Mouse (Mus musculus) CH12.LX (cell line): ENCODE measurements around the gene Kcnj10. TPM values are rescaled to one million over a fixed set of nuclear protein-coding genes. Genes with fewer than 3 reads are reported as not detected.

Experiments used
- DNase-seq: peaks from one replicate; pipeline ENCODE4 v3.0.0-alpha.2; 2013; ENCODE audit errors: extremely low read depth
- H3K27ac ChIP-seq: 2 replicates; pipeline ENCODE4 v1.5.1; 2012; ENCODE audit warnings: low read depth, mild to moderate bottlenecking, control low read depth, moderate library complexity; ENCODE audit not compliant: insufficient read depth
- H3K27me3 ChIP-seq: replicated peaks from 2 replicates; pipeline ENCODE3; 2012; ENCODE audit warnings: inconsistent platforms
- H3K36me3 ChIP-seq, 2 experiments: replicated peaks in 1 of 2; 2 replicates each; pipeline versions ENCODE3 to v1.6.1; 2012; ENCODE audit warnings: inconsistent platforms in 1 of 2, low read length in 1 of 2, mild to moderate bottlenecking in 1 of 2, mixed read lengths in 1 of 2, moderate library complexity in 1 of 2; ENCODE audit not compliant: control insufficient read depth in 1 of 2, insufficient read depth in 1 of 2
- H3K4me1 ChIP-seq, 2 experiments: 2 replicates each; pipeline ENCODE4 v1.6.1; 2012; ENCODE audit warnings: inconsistent platforms in 1 of 2, moderate library complexity in 1 of 2; ENCODE audit not compliant: insufficient read depth in 2 of 2, control insufficient read depth in 1 of 2
- H3K4me2 ChIP-seq: 2 replicates; pipeline ENCODE4 v1.6.1; 2012; ENCODE audit warnings: low read depth, mild to moderate bottlenecking, control low read depth; ENCODE audit not compliant: poor library complexity, insufficient read depth, severe bottlenecking
- H3K4me3 ChIP-seq, 3 experiments: fragments of 150-350 bp in 1 of 3; sonication (generic) in 1 of 3; replicated peaks in 1 of 3; 2 replicates each; pipeline versions ENCODE3 to v1.5.1; 2011 to 2012; ENCODE audit warnings: low read depth in 2 of 3, low read length in 2 of 3, mild to moderate bottlenecking in 2 of 3, moderate library complexity in 2 of 3, control low read depth in 1 of 3, improper control_type of control experiment in 1 of 3, inconsistent platforms in 1 of 3, mixed read lengths in 1 of 3; ENCODE audit not compliant: poor library complexity in 1 of 3
- H3K79me2 ChIP-seq: replicated peaks from 2 replicates; pipeline ENCODE4 v1.6.1; 2012; ENCODE audit warnings: mild to moderate bottlenecking, moderate library complexity; ENCODE audit not compliant: control insufficient read depth, poor library complexity, insufficient read depth, severe bottlenecking; ENCODE audit errors: extremely low read depth
- H3K9ac ChIP-seq: 2 replicates; pipeline ENCODE4 v1.6.1; 2012; ENCODE audit warnings: low read depth, mild to moderate bottlenecking, control low read depth, moderate library complexity; ENCODE audit not compliant: insufficient read depth
- H3K9me3 ChIP-seq: replicated peaks from 2 replicates; pipeline ENCODE3; 2012; ENCODE audit warnings: low read length, inconsistent platforms, mixed read lengths
- CHD2 ChIP-seq: IDR thresholded peaks from 2 replicates; pipeline ENCODE4 v1.6.1; 2011; ENCODE audit warnings: low read length, improper control_type of control experiment
- CTCF ChIP-seq, 2 experiments: IDR thresholded peaks in 1 of 2; conservative IDR thresholded peaks in 1 of 2; 2 replicates each; pipeline ENCODE4 v1.5.1; 2011 to 2012; ENCODE audit warnings: low read depth in 2 of 2, low read length in 2 of 2, improper control_type of control experiment in 1 of 2, inconsistent platforms in 1 of 2, mild to moderate bottlenecking in 1 of 2, moderate library complexity in 1 of 2
- E2F4 ChIP-seq: IDR thresholded peaks from 2 replicates; pipeline ENCODE4 v1.6.1; 2011; ENCODE audit warnings: low read depth, low read length, improper control_type of control experiment; ENCODE audit not compliant: insufficient replicate concordance
- ETS1 ChIP-seq: conservative IDR thresholded peaks from 2 replicates; pipeline ENCODE4 v1.6.1; 2012; ENCODE audit warnings: low read depth, mild to moderate bottlenecking, inconsistent platforms, low read length, improper control_type of control experiment, moderate library complexity
- GABPA ChIP-seq: IDR thresholded peaks from 2 replicates; pipeline ENCODE4 v1.6.1; 2012; ENCODE audit warnings: low read depth, low read length, improper control_type of control experiment, inconsistent platforms; ENCODE audit not compliant: insufficient replicate concordance
- IRF4 ChIP-seq: IDR thresholded peaks from 2 replicates; pipeline ENCODE4 v1.6.1; 2014; ENCODE audit warnings: low read depth, mild to moderate bottlenecking, inconsistent platforms, low read length, improper control_type of control experiment
- JUN ChIP-seq: IDR thresholded peaks from 2 replicates; pipeline ENCODE4 v1.6.1; 2011; ENCODE audit warnings: low read depth, mild to moderate bottlenecking, low read length, improper control_type of control experiment, moderate library complexity; ENCODE audit not compliant: insufficient read depth
- JUND ChIP-seq: conservative IDR thresholded peaks from 2 replicates; pipeline ENCODE4 v1.6.1; 2011; ENCODE audit warnings: low read depth, low read length, improper control_type of control experiment
- MAFK ChIP-seq: IDR thresholded peaks from 2 replicates; pipeline ENCODE4 v1.6.1; 2011; ENCODE audit warnings: low read length, improper control_type of control experiment; ENCODE audit not compliant: insufficient replicate concordance
- MAZ ChIP-seq: IDR thresholded peaks from 2 replicates; pipeline ENCODE4 v1.6.1; 2012; ENCODE audit warnings: low read depth, mild to moderate bottlenecking, inconsistent platforms, low read length, improper control_type of control experiment, moderate library complexity
- MEF2A ChIP-seq: IDR thresholded peaks from 2 replicates; pipeline ENCODE4 v1.6.1; 2014; ENCODE audit warnings: low read depth, mild to moderate bottlenecking, inconsistent platforms, low read length, improper control_type of control experiment, borderline replicate concordance
- MYC ChIP-seq: IDR thresholded peaks from 2 replicates; pipeline ENCODE4 v1.6.1; 2011; ENCODE audit warnings: low read depth, mild to moderate bottlenecking, improper control_type of control experiment, low read length
- NRF1 ChIP-seq: IDR thresholded peaks from 2 replicates; pipeline ENCODE4 v1.6.1; 2014; ENCODE audit warnings: low read depth, mild to moderate bottlenecking, inconsistent platforms, low read length, improper control_type of control experiment, moderate library complexity
- PAX5 ChIP-seq: IDR thresholded peaks from 2 replicates; pipeline ENCODE4 v1.6.1; 2012; ENCODE audit warnings: low read length, inconsistent platforms, mixed read lengths
- POLR2A ChIP-seq: IDR thresholded peaks from 2 replicates; pipeline ENCODE4 v1.6.1; 2011; ENCODE audit warnings: low read depth, mild to moderate bottlenecking, improper control_type of control experiment, low read length
- RAD21 ChIP-seq: IDR thresholded peaks from 2 replicates; pipeline ENCODE4 v1.6.1; 2011; ENCODE audit warnings: low read depth, mild to moderate bottlenecking, low read length, improper control_type of control experiment, moderate library complexity
- RCOR1 ChIP-seq: conservative IDR thresholded peaks from 2 replicates; pipeline ENCODE4 v1.6.1; 2012; ENCODE audit warnings: low read depth, mild to moderate bottlenecking, inconsistent platforms, low read length, improper control_type of control experiment
- SMC3 ChIP-seq: IDR thresholded peaks from 2 replicates; pipeline ENCODE4 v1.6.1; 2011; ENCODE audit warnings: low read depth, low read length, improper control_type of control experiment
- TCF12 ChIP-seq: IDR thresholded peaks from 2 replicates; pipeline ENCODE4 v1.6.1; 2014; ENCODE audit warnings: low read depth, mild to moderate bottlenecking, inconsistent platforms, low read length, improper control_type of control experiment
- USF2 ChIP-seq: conservative IDR thresholded peaks from 2 replicates; pipeline ENCODE4 v1.6.1; 2011; ENCODE audit warnings: low read depth, low read length, improper control_type of control experiment
- dilution Hi-C: fragments of 300-500 bp; cut with MboI; formaldehyde crosslinking; loops from 2 replicates; pipeline ENCODE4 v1.14.3; 2020; ENCODE audit warnings: low sequenced_read_pairs; ENCODE audit not compliant: extremely low pct_unique_long_range_greater_than_20kb, extremely low pct_ligation_motif_present
- in situ Hi-C: fragments of 300-500 bp; cut with MboI; formaldehyde crosslinking; loops from 3 replicates; pipeline ENCODE4 v1.14.3; 2019; ENCODE audit warnings: low sequenced_read_pairs, low pct_ligation_motif_present, low pct_unique_long_range_greater_than_20kb, mixed read lengths
- polyA plus RNA-seq: library from polyadenylated mRNA; unstranded; fragments of >175 nt; gene quantifications from 2 replicates; pipeline ENCODE4 v1.2.1, GENCODE M21; 2012; ENCODE audit warnings: low read depth; ENCODE audit not compliant: insufficient read length
- total RNA-seq, 2 experiments: library from RNA; depleted of rRNA; stranded (reverse); fragments of 300-350 nt in 1 of 2; fragments of >200 nt in 1 of 2; gene quantifications; 2 replicates each; pipeline ENCODE4 v1.2.3; 2012 to 2014

The Kcnj10 gene
- total and polyA plus RNA-seq, 3 experiments, result 0.06 to 0.13 TPM; not detected in 1

DNA sequence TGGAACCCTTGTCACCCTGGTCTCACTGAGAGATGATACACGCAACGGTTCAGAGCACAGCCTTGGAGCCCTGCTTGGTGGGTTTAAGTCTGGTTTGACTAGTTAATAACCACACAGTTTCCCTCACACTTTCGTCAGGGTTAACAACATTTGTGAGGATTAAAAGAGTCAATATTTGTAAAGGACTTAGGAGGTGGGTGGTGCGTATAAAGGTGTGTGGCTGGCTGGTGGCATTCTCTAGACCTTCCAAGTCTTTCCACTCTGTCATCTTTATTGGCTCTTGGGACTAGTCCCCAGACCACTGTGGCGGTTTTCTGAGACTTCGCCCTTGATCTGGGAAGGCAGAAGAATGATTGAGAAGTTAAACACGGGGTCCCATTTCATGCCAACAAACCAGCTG is 3.8 kb downstream of the Kcnj10 start:
- Histone ChIP-seq H3K27ac (no peak overlapping the region), H3K4me1 (peaks cover 5 to 8% of the 10 kb centered on the region in 2 experiments; a peak in 2 of 4 replicates), H3K9ac (no peak overlapping the region), H3K27me3 (peaks cover 79% of the 10 kb centered on the region), H3K4me2 (no peak overlapping the region), H3K9me3 (peaks cover 3% of the 10 kb centered on the region), H3K4me3 (no peak overlapping the region), H3K36me3 (no peaks in the 10 kb centered on the region), H3K79me2 (no peaks in the 10 kb centered on the region)
- TF ChIP-seq POLR2A, result no peak
- TF ChIP-seq JUND, result no peak
- TF ChIP-seq CHD2, result no peak
- no peak for TF ChIP-seq MAFK
- TF ChIP-seq MEF2A, result no peak
- no peak for TF ChIP-seq NRF1
- TF ChIP-seq TCF12, result no peak
- no peak for TF ChIP-seq RAD21
- no peak for TF ChIP-seq ETS1
- no peak for TF ChIP-seq JUN
- TF ChIP-seq USF2, result no peak
- no peak for TF ChIP-seq CTCF (conservative IDR thresholded peaks at IDR 0.05 in 1 of 2, IDR thresholded peaks at IDR 0.05 in 1 of 2; ENCODE audit: low read depth in 2 of 2, low read length in 2 of 2)
- TF ChIP-seq MYC, result no peak
- TF ChIP-seq E2F4, result no peak
- no peak for TF ChIP-seq RCOR1
- TF ChIP-seq MAZ, result no peak
- no peak for TF ChIP-seq GABPA
- TF ChIP-seq IRF4, result no peak
- no peak for TF ChIP-seq SMC3
- DNase-seq, result no peak
- in situ Hi-C loops (no loop called here), dilution Hi-C loops (no loop called here)

DNA sequence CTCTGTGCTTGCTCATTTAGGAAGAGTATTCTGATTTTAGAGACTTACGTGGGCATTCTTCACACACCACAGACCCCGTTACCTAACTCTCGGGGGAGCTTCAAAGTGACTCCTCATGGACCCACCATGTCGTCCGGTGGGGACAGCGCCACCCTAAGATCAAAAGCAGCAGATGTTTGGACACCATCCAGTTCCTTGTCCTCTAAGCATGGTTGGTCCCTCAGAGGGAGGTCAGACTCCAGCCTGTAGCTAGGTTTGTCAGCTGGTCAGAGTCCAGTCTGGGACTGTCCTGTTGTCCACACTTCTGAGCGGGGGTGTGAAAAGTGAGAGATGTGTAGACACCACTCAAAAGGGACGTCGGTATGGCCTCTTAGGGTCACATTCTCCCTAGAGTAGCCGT is 5.7 kb downstream of the Kcnj10 start:
- in situ Hi-C loops, result no loop called here
- Histone ChIP-seq H3K27ac (no peak overlapping the region), H3K9me3 (no peaks in the 10 kb centered on the region), H3K4me2 (peak overlapping the region; percentile 64), H3K4me1 (peaks cover 15 to 16% of the 10 kb centered on the region in 2 experiments), H3K9ac (0 out of 2 replicates have a peak overlapping the region, but pooled peaks have one; percentile 24), H3K36me3 (no peaks in the 10 kb centered on the region), H3K27me3 (peaks cover 77% of the 10 kb centered on the region), H3K4me3 (peak overlapping the region in 1 of 3 experiments; percentile 12), H3K79me2 (no peaks in the 10 kb centered on the region)
- dilution Hi-C loops, result no loop called here
- no peak for DNase-seq
- TF ChIP-seq PAX5 (no peak), E2F4 (no peak), TCF12 (no peak), JUN (no peak), CTCF (conservative IDR thresholded peaks at IDR 0.05 in 1 of 2, IDR thresholded peaks at IDR 0.05 in 1 of 2; ENCODE audit: low read depth in 2 of 2, low read length in 2 of 2) (peak in 1 of 2 experiments; percentile 56; a peak in 2 of 4 replicates)
